Mouse (Mus musculus): ENCODE measurements around the gene Snap23. TPM values are rescaled to one million over a fixed set of nuclear protein-coding genes. Genes with fewer than 3 reads are reported as not detected.
"Not testable (repeated sequence)": the region's sequence is repeated elsewhere in the genome, so short reads cannot be mapped to it uniquely, and the experiment has no call there.

Snap23 gene
- total RNA-seq (2021) = 10 to 100 TPM; 19.2 to 25.1 TPM

DNA sequence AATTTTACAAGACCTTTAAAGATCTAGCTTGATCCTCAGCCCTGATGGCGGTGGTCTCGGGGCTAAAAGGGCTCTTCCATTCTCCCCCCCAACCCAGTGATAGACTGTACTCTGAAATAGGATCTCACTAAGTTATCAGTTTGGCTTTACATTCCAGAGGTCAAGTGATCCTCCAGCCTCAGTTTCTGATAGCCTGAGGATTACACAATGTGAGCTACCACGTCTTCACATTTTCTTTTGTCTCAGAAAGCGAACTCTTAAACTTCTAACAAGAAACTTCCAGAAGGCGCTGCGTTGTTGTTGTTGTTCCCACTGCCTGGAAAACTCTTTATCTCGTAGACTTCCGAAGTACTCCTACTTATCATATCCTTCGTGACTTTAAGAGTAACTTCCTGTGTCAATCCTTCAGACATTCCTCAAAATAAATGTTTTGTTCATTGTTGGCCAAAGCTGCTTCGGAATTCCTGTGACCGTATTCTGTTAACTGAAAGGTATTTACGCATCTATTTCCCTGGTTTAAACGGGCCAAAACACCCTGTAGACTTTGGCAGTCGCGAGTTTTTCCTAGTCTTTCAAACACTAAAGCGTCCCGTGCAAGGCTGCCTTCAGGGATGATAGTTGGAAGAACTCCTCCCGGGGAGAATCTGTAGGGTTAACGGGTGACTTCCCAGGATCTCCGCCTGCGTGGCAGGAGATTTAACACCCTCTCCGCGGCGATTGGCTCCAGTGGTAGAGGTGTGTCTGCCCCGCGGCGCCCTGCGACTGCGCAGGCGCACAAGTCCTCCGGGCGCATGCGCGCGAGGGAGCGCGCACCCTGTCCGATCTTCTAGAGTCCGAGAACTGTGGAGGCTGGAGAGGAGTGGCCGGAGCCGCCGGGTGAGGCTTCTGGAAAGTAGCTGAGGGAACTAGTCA is at the start of gene Snap23:
TSS of gene Snap23 (plus strand) at position 786 of the 912 bp plus-strand sequence.
- peak; percentile 94 to 95 for DNase-seq

DNA sequence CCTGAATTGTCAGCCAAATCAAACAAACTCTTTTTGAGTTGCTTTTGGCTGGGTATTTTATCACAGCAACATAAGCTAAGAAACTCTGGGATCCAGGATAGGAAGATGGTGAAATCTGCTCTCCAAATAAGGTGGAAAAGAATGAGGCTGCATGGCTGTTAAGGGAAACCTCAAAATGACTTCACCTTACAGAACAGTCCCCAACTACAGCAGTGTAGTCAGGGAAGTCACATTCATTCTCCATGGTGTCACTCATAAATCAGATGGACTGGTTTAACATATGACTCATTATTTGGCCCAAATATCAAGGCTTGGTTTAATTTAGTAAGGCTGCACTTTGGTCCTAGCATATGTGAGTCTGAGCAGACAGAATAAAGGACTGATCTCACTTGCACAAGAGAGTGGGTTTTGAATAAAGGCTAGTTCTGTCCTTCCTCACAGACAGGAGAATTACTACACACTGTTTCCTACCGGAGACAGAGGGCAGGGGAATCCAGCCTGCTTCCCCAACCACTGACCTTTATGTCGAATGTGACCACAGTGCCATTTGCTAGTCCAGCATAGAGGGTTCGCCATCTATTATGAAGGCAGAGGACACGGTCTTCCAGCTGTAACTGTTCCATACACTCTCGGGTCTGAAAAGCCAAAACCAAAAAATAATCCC is 48.8 kb upstream of the Snap23 start:
- no peak for DNase-seq

DNA sequence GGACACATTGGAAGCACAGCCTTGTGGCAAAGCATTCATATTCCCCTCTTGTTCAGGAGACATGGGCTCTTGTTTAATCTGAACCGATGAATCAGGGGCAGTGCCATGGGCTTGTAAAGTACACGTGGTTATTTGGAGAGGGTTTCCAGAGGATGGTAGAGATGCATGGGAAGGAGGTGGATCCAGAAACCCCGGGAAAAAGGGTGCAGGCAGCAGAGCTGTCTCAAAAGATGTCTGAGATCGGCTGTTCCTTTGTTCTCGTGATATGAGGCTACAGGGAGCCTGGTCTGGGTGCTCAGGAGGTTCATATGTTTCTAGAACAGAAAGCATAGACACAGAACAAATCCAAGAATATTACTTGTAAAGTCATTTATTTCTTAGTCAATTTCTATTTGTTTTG is 40.7 kb upstream of the Snap23 start:
- no peak for DNase-seq

DNA sequence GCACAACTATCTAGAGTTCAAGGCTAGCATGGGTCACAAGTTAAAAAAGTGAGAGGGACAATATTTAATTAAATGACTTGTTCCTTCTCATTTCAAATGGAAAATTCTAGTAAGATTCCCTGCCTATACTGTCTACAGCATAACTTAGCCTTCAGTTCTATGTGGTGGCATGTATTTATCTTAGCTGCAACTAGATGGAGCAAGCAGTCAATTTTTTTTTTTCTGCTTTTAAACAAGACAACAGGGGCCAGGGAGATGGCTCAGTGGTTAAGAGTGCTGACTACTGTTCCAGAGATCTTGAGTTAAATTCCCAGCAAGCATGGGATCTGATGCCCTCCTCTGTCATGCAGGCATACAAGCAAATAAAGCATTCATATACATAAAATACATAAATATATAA is 37.9 kb upstream of the Snap23 start:
- DNase-seq = no peak

DNA sequence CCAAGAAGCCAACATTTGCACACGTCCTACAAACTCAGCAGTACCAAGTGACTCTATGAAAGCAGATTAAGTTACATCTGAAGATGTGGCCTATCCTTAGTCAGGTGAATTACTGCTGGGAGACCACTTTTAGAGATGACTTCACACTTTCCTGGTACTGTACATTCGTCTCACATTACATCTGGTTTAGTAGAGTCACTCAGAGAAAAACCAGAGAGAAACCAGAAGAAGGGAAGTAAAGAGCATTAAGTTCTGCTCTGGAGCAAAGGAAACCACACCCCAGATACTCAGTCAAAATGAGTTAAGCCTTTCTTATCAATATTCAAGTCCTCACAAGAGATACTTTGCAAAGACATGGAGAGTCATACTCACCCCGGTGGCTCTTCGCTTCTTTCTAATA is 36.2 kb upstream of the Snap23 start:
- no peak for DNase-seq

DNA sequence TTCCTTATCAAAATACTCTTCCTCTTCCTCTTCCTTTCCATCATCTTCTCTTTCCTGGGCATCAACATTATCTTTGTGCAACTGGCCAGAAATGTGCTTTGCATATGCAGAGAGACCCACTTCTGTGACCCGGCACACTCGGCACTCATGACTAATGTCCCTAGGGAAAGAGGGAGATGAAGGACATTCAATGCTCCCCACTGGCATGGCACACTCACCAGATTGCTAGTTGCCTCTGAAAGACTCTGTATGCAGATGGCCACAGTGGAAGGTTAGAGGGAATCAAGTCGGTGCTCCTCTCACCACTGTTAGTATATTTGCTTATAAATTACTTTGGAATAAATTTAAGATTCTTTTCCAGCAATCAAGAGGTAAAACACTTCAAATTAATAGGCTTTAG is 28.1 kb upstream of the Snap23 start:
- no peak for DNase-seq

DNA sequence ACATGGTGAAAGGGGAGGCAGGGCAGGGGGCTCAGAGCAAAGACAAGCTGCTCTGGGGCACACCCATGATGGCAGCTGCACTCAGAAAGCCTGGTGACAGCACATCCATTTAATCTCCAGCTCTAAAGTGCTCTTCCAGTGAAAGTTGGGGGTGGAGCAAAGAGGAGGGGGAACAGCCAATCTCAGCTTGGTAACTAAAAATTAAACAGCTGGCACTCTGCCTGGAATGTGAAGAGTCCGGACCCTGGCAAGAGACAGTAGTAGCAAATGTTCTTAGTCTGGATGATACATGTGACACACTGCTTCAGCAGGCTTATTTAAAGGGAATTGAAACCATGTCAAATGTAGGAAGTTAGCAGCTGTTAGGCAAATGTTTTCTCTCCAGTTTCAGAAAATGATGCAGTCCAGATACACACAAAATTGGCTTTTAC is 27.7 kb upstream of the Snap23 start:
- DNase-seq = peak; percentile 67

DNA sequence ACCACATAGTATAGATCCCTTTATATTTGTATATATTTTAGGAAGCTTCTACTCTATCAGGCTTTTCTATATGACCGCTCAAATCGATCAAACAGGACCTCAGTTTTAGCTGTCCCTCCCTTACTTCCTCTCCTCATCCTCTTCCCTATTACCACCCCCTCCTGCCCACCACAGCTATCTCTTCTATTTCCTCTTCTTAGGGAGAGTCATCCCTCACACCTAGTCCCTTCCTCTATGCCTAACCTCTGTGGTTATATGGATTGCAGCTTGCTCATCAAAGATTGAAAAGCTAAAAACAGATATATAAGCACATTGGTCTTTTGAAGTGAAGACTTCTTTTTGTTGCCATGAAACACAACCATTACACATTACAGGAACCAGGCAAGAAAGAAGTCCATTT is 22.7 kb upstream of the Snap23 start:
- no peak for DNase-seq

DNA sequence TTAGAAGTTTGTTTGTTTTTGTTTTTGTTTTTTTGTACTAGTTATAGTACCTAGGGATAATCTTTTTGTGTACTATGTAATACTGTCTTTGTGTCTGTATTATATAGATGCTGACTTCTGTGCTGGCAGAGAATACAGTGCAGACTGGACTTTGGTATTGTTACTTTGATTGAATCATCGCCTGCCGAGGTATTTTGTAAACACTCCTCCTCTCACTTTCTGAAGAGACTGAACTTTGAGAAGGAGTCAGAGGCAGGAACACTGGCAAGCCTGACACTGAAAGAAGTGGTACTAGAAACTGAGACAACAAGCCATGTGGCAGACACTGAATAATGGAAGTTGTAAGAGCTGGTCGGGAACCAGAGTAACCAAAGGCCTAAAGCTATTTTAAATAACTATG is 10.6 kb upstream of the Snap23 start:
- DNase-seq = no peak

DNA sequence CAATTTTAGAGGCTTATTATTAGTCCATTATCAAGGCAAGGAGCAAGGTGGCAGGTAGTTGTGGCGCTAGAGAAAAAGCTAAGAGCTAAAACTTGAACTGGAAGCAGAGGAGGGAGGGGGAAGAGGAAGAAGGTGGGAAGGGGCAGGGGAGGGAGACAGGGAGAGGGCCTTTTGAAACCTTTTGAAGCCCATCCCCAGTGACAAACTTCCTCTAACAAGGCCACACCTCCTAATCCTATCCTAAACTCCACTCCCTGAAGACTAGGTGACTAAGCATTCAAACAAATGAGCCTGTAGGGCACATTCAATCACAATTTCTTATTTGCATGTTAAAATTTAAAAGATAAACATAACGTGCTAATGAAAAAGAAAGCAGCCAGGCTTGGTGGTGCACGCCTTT is 8.7 kb upstream of the Snap23 start:
- no peak for DNase-seq

DNA sequence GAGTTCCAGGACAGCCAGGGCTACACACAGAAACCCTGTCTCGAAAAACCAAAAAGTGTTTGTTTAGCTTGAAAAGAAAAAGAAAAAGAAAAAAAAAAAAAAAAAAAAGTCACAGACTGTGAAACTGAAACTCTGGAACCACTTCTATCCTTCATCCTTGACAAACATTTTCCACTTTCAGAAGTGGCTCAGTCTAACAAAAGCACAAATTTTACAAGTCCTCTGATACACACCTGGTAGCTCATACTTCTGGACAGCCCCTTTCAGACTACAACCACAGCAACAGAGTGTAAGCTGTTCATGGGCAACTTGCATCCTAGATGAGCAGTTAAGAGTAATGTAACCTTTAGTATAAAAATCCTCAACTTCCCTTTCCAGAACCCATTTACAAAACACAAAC is 5.9 kb upstream of the Snap23 start:
- no peak for DNase-seq

DNA sequence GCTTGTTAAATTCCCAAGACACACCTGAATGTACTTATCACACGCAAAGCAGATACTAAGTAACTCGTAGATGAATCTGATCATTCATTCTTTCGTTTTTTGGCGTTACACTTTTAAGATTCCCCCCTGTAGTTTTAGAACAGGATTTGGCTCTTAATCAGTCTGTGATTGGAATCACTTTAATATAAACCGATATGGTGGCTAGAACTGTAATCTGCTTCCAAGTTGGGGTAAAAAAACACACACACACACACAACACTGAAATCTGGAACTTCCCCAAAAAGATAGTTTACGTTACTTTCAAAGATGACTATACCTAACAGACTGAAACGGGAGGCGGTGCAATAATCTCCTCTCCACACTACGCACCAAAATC is 4.6 kb upstream of the Snap23 start:
- no peak for DNase-seq

DNA sequence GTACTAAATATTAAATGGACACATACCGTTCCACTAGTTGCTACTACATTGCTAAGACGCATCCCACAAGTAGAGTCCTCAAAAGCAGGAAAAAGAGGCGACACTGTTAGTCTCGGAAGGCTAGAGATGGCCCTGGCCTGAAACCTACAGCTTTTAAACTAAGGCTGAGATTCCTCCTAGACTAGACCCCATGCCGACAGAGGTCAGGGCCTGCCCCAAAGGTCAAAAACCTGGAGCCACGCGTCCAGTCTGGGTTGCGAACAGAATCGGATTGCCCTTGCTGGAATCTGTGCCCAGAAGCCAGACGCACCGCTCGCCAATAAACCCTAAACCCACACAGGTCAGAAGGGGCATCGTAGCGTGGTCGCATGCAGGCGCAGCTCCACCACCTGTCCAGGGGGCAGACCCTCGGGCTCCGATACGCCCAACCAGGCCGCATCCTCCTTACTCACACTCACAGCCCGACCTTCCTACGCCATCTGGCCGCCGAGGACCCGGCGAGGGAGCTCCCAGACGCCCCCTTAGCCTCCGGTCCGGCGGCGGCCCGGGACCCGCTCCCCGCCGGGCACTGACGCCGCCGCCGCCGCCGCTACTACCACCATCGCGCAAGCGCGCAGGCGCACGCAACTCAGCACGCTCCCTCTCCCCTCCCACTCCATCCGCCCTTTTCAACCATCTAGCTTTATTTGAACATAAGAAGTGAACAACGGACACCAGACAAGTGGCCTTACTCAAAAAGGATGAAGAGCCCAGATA is 4.1 kb upstream of the Snap23 start, which contains the start of gene Zfp106:
TSS of gene Zfp106 (minus strand) at position 609 of the 756 bp plus-strand sequence.
- DNase-seq = peak; percentile 86 to 91

DNA sequence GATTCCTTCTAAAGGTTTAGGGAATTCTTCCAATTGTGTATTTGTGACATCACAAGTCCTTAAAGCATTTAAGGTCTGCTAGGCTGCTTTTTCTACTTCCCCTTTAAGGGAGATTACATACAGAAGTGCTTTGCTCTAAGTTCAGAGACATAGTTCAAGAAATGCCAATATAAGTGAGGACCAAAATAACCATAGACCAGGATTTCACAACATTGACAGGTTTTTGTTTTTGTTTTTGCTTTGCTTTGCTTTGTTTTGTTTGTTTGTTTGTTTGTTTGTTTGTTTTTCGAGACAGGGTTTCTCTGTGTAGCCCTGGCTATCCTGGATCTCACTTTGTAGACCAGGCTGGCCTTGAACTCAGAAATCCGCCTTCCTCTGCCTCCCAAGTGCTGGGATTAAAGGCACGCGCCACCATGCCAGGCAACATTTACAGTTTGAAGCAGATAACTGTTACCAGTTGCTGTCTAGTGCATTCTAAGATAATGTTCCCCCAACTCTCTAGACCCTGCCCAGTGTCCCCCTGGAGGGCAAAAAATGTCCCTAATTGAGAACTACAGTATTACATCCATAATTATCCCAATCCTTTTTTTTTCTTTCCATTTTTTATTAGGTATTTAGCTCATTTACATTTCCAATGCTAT is 2.8 kb upstream of the Snap23 start:
- DNase-seq = not testable (repeated sequence)

DNA sequence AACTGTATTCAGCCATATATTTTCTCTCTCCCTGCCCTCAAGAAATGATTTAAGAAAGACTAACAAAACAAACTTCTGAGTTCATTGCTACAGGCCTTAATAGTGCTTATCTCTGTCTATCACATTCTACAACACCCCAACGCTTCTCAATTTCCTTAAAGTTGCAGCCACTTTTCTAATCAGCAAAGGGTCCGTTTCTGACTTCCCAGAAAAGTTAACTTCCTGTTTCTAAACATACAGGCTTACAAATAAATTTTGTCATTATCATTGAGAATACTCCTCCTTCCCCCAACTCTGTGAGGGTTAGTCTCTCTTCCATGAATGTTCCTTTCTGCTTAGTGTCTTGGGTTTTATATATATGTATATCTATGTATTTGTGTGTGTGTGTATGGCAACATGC is 2.1 kb upstream of the Snap23 start:
- no peak for DNase-seq

DNA sequence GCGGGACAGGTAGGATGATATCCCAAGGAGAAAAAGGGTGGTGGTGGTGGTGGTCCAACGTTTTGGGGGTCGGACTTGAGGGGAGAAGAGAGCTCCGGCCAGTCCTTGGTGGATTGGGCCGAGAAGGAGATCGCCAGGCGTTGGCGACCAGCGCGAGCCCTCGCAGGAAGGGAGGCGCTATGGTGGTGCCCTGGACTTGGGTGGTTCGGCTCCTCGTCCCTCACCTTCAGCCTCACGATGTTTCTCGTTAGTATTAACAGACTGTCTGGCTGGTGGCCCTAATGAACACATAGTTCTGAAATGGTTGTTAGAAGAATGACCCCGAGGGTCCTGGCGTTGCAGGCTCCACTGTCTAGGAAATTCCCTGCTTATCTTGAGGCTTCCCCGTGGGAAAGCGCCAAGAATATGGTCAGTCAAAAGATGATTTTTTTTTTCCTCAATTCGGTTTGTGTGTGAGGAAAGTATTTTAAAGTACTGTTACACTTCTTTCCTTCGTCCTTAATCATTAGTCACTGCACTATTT is 388 bp downstream of the Snap23 start:
- no peak for DNase-seq

DNA sequence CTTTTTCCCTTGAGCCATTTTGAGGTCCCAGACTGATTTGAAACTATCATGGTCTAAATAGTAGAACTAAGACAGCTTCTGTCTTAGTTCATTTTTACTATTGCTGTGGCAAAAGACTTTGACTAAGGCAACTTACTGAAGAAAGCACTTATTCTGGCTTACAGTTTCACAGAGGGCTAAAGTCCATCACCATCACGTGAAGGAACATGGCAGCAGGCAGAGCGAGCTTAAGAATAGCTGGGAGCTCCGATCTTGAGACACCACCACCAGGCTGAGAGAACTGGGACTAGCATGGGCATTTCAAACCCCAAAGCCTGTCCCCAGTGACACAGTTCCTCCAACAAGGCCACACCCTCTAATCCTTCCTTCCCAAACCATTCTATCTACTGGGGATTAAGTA is 3.6 kb downstream of the Snap23 start:
- DNase-seq = no peak

DNA sequence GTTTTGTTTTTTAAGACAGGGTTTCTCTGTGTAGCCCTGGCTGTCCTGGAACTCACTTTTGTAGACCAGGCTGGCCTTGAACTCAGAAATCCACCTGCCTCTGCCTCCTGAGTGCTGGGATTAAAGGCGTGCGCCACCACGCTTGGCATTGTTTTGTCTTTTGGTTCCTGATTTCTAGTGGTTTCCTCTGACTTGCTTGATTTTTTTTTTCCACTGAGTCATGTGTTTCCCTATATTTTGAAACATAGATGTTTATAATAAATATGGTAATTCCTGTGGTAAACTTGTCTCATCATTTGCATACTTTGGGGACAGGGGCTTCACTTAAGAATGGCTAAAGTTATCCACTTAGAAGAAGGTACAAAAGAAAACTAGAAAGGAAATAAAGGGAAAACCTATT is 4.7 kb downstream of the Snap23 start:
- not testable (repeated sequence) for DNase-seq

DNA sequence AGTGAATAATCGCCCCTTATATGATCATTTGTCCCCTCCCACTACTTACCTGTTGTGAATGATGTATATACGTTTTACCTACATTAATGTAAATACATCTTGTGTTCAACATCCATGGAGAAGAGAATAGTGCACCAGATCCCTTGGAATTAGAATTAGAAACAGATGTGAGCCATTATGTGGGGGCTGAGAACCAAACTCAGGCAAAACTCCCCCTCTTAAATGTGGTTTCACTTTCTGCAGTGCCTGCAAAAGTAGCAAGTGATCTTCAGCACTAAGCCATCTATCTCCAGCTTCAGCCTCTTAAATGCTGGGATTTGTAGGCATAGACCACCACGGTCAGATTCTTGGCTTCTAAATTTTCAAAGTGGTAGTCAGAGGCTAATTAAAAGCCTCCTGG is 7.7 kb downstream of the Snap23 start:
- DNase-seq = no peak

DNA sequence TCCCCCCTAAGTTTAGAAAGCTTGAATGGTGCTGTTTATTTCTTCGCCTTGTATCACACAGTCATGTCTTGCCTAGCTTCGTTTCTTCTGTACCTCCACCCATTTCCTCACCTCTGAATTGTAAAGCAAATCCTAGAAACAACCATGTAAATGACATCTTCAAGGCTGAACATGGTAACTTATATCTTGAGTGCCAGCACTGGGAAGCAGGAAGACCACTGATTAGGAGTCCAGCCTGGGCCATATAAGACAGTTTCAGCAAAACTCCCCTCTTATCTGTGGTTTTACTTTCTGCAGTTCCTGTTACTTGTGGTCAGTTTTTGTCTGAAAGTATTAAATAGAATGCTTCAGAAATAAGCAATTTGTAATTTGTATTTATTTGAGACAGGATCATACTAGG is 8.5 kb downstream of the Snap23 start:
- no peak for DNase-seq

DNA sequence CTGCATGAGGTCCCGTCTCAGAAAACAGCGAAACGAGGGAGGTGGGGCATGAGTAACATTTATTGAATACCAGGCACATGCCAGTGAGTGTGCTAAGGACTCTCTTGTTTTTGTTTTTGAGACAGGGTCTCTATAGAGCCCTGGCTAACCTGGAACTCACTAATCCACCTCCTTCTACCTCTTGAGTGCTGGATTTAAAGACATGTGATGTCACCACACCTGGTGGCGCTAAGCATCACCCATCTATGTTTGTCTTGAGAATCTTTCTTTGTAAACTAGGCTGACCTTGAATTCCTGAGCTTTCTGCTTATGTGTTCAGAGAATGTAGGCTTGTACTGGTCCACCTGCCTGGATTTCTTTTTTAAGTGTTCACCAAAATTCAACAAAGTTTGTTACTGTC is 10.3 kb downstream of the Snap23 start:
- no peak for DNase-seq

DNA sequence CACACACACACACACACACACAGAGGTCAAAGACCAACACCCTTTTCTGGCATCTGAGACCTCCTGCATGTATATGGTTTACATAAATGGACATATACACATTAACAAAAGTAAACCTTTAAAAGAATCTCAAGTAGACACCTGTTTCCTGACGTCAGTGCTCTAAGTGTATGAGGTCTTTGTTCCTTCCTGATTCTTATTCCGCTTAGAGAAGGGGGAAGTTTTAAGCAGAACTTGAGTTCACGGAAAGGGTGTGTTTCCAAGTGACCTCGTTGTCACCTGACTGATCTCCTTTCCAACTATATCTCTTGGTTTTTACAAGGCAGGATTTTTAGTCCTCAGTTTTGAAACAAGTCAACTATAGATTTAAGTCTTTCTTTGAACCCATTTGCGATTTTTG is 10.8 kb downstream of the Snap23 start:
- no peak for DNase-seq

Data from layer of hippocampus, postnatal 36 days (tissue).